Mouse (Mus musculus): ENCODE measurements around the gene Foxo3. TPM values are rescaled to one million over a fixed set of nuclear protein-coding genes. Genes with fewer than 3 reads are reported as not detected.
A peak's percentile ranks its signal among the peaks of the same experiment; 100 is the strongest.

The Foxo3 gene
- total and polyA plus RNA-seq, 2 experiments, result 17.0 to 35.4 TPM

- 92% methylated on average over 1 of the region's 1 CpGs for WGBS
- H3K9ac ChIP-seq (ENCODE audit: low read depth, low read length), result no peak overlapping the region
- no peak overlapping the region for H3K4me3 ChIP-seq (ENCODE audit: insufficient read depth, low read depth, low read length)
- no peak for TF ChIP-seq CTCF (IDR thresholded peaks at IDR 0.05; ENCODE audit: low read depth, low read length)
- TF ChIP-seq POLR2A (IDR thresholded peaks at IDR 0.05; ENCODE audit: extremely low read depth, insufficient read depth, low read length), result no peak
- no peak for DNase-seq (ENCODE audit: extremely low read depth, low read depth, low spot score)
- H3K4me1 ChIP-seq (ENCODE audit: control insufficient read depth, insufficient read depth, low read length), result no peaks in the 10 kb centered on the region
- H3K27me3 ChIP-seq (ENCODE audit: control insufficient read depth, insufficient read depth, low read length), result no peaks in the 10 kb centered on the region
- H3K36me3 ChIP-seq (ENCODE audit: control insufficient read depth, insufficient read depth, low read length), result no peaks in the 10 kb centered on the region
- no peak overlapping the region for H3K27ac ChIP-seq (replicated peaks; ENCODE audit: insufficient read depth, low read depth, low read length)
- no peaks in the 10 kb centered on the region for H3K79me2 ChIP-seq (ENCODE audit: control insufficient read depth, insufficient read depth, low read length)
Observed at GRCm38 (mm10) chr10:42287666-42288065, 11.1 kb upstream of the Foxo3 start.

GRCm38 (mm10) chr10:42278307-42278850, 1.8 kb upstream of the Foxo3 start:
- 5% methylated on average over 38 of the region's 38 CpGs for WGBS
- no peak for DNase-seq (ENCODE audit: extremely low read depth, low read depth, low spot score)

DNA sequence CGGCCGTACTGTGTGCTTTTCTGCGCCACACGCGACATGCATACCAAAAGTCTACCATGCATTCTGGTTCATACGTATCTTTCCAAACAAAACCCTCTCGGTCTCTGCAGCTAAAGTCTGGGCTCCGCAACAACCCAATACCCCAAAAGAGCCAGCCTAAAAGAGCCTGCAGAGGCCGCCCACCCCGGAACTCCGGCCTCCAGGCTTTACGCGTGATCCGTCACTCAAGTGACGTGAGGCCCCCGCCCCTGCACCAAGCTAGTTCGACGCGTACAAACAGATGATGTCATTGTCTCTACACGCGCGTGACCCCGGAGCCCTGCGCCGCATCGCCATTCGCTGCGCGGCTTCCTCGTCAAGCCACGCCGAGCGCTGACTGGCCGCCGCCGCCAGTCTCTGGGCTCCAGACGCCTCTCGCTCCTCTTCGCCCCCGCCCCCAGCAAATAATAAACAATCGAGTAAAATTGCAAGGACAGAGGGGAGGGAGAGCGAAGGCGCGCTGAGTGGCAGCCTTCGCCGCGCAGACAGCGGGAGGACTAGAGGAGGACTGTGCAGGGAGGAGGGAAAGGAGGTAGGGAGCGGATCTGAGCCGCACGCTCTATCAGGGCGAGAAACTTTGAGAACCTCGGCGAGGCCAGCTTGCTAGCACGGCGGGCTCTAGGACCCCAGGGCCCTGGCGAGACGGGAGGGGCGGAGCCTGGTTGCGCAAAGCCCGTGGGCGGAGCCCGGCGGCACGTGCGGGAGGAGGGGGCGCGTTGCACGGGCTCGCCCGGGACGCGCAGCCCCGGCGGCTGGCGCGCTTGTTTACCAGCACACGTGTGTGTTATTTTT, 1.1 kb upstream of the Foxo3 start:
- TF ChIP-seq CTCF (IDR thresholded peaks at IDR 0.05; ENCODE audit: low read depth, low read length) (no peak), POLR2A (IDR thresholded peaks at IDR 0.05; ENCODE audit: extremely low read depth, insufficient read depth, low read length) (peak; percentile 74)
- peak overlapping the region; percentile 91 for H3K27ac ChIP-seq (replicated peaks; ENCODE audit: insufficient read depth, low read depth, low read length)
- peak overlapping the region; percentile 79 for H3K4me3 ChIP-seq (ENCODE audit: insufficient read depth, low read depth, low read length)
- H3K4me1 ChIP-seq (ENCODE audit: control insufficient read depth, insufficient read depth, low read length), result peaks cover 4% of the 10 kb centered on the region; the same call in 1 of the 2 replicates
- no peaks in the 10 kb centered on the region for H3K27me3 ChIP-seq (ENCODE audit: control insufficient read depth, insufficient read depth, low read length)
- peak; percentile 95 for DNase-seq (ENCODE audit: extremely low read depth, low read depth, low spot score)
- H3K36me3 ChIP-seq (ENCODE audit: control insufficient read depth, insufficient read depth, low read length), result no peaks in the 10 kb centered on the region
- peak overlapping the region; percentile 98 for H3K9ac ChIP-seq (ENCODE audit: low read depth, low read length)
- under 1% methylated on average over 77 of the region's 78 CpGs for WGBS
- H3K79me2 ChIP-seq (ENCODE audit: control insufficient read depth, insufficient read depth, low read length), result peaks cover 9% of the 10 kb centered on the region; the same call in 1 of the 2 replicates

More at GRCm38 (mm10) chr10:42278307-42278850, 1.8 kb upstream of the Foxo3 start:
- Histone ChIP-seq H3K36me3 (ENCODE audit: control insufficient read depth, insufficient read depth, low read length) (no peaks in the 10 kb centered on the region), H3K4me3 (ENCODE audit: insufficient read depth, low read depth, low read length) (peak overlapping the region; percentile 69), H3K27ac (replicated peaks; ENCODE audit: insufficient read depth, low read depth, low read length) (peak overlapping the region; percentile 91), H3K9ac (ENCODE audit: low read depth, low read length) (peak overlapping the region; percentile 77), H3K79me2 (ENCODE audit: control insufficient read depth, insufficient read depth, low read length) (peaks cover 9% of the 10 kb centered on the region; the same call in 1 of the 2 replicates), H3K27me3 (ENCODE audit: control insufficient read depth, insufficient read depth, low read length) (no peaks in the 10 kb centered on the region), H3K4me1 (ENCODE audit: control insufficient read depth, insufficient read depth, low read length) (peaks cover 4% of the 10 kb centered on the region; the same call in 1 of the 2 replicates)
- TF ChIP-seq CTCF (IDR thresholded peaks at IDR 0.05; ENCODE audit: low read depth, low read length) (no peak), POLR2A (IDR thresholded peaks at IDR 0.05; ENCODE audit: extremely low read depth, insufficient read depth, low read length) (no peak)

- peaks cover 14% of the 10 kb centered on the region; the same call in 1 of the 2 replicates for H3K79me2 ChIP-seq (ENCODE audit: control insufficient read depth, insufficient read depth, low read length)
- H3K4me1 ChIP-seq (ENCODE audit: control insufficient read depth, insufficient read depth, low read length), result peaks cover 18% of the 10 kb centered on the region
- no peaks in the 10 kb centered on the region for H3K27me3 ChIP-seq (ENCODE audit: control insufficient read depth, insufficient read depth, low read length)
- DNase-seq (ENCODE audit: extremely low read depth, low read depth, low spot score), result peak; percentile 55
- peak overlapping the region; percentile 79 for H3K4me3 ChIP-seq (ENCODE audit: insufficient read depth, low read depth, low read length)
- peaks cover 3% of the 10 kb centered on the region; the same call in 1 of the 2 replicates for H3K36me3 ChIP-seq (ENCODE audit: control insufficient read depth, insufficient read depth, low read length)
- WGBS, result under 1% methylated on average over 39 of the region's 40 CpGs
- TF ChIP-seq POLR2A (IDR thresholded peaks at IDR 0.05; ENCODE audit: extremely low read depth, insufficient read depth, low read length), result no peak
- no peak for TF ChIP-seq CTCF (IDR thresholded peaks at IDR 0.05; ENCODE audit: low read depth, low read length)
- peak overlapping the region; percentile 84 for H3K27ac ChIP-seq (replicated peaks; ENCODE audit: insufficient read depth, low read depth, low read length)
- H3K9ac ChIP-seq (ENCODE audit: low read depth, low read length), result peak overlapping the region; percentile 98
Observed at GRCm38 (mm10) chr10:42275871-42276501, 569 bp downstream of the Foxo3 start.

DNA sequence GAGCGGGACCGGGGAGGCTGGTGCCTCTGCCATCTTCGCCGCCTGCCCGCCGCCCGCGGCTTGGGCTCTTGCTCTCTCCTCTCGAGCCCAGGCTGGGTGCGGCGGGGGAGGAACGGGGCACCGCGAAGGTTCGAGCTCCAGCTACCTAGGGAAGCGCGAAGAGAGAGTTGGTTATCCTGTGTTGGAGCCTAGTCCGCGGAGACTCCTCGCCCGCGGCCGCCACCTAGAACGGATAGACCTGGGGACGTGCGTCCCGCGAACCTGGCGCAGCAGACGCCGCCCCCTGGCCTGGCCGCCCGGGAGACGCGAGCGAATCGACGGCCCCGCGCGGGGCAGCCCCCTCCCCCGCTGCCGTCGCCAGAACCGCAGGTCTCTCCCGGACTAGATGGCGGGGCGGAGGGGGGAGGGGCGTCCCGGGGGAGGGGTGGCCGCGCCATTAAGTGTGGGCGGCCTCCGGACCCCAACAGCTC, 1.1 kb downstream of the Foxo3 start:
- peak overlapping the region; percentile 98 for H3K9ac ChIP-seq (ENCODE audit: low read depth, low read length)
- H3K36me3 ChIP-seq (ENCODE audit: control insufficient read depth, insufficient read depth, low read length), result peaks cover 3% of the 10 kb centered on the region; the same call in 1 of the 2 replicates
- H3K4me3 ChIP-seq (ENCODE audit: insufficient read depth, low read depth, low read length), result peak overlapping the region; percentile 79
- DNase-seq (ENCODE audit: extremely low read depth, low read depth, low spot score), result no peak
- no peaks in the 10 kb centered on the region for H3K27me3 ChIP-seq (ENCODE audit: control insufficient read depth, insufficient read depth, low read length)
- WGBS, result under 1% methylated on average over 53 of the region's 54 CpGs
- H3K27ac ChIP-seq (replicated peaks; ENCODE audit: insufficient read depth, low read depth, low read length), result peak overlapping the region; percentile 88
- H3K79me2 ChIP-seq (ENCODE audit: control insufficient read depth, insufficient read depth, low read length), result peaks cover 14% of the 10 kb centered on the region; the same call in 1 of the 2 replicates
- TF ChIP-seq CTCF (IDR thresholded peaks at IDR 0.05; ENCODE audit: low read depth, low read length) (0 out of 2 replicates have a peak, but pooled peaks have one; percentile 1), POLR2A (IDR thresholded peaks at IDR 0.05; ENCODE audit: extremely low read depth, insufficient read depth, low read length) (peak; percentile 63)
- H3K4me1 ChIP-seq (ENCODE audit: control insufficient read depth, insufficient read depth, low read length), result peaks cover 18% of the 10 kb centered on the region

Measured in liver, adult 2 months (tissue).